Mouse (Mus musculus): ENCODE results near the gene Fgb. TPM values are rescaled to one million over a fixed set of nuclear protein-coding genes. Genes with fewer than 3 reads are reported as not detected.

The Fgb gene
- polyA plus RNA-seq, 1 experiment, result not detected

DNA sequence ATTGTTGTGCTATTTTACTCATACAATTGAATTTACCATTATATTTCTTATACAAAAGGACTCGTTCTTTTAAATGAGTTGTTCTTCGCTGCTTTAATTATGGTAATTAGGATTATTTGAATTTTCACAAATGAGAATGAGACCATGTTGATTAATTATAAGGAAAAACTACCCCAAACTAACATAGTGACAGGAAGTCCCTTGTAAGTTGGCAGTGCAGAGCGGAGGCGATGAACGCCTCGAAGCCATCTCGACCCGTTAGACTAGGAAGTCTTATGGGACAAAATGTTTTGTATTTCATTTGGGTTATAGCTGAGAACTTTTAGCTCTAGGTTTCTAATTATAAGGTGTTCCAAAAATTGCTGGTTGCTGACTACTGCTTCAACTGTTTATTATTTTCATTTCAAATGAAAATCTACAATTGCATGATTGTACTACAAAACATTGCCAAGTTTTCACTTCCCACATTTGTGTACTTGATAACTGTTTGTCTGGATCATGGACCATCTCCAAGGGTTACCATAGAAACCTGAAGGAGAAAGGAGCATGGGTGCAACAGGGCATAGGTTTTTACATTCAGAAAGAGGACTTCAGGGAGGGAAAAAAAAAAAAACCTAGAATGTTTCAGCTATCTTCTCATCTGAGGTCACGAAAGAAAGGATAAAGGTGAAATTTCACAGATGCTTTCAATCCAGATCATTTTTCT, 22.0 kb downstream of the Fgb start:
- H3K36me3 ChIP-seq (ENCODE audit: control insufficient read depth, insufficient read depth), result no peaks in the 10 kb centered on the region
- no peaks in the 10 kb centered on the region for H3K79me2 ChIP-seq (ENCODE audit: control insufficient read depth, insufficient read depth)
- no peak overlapping the region for H3K4me3 ChIP-seq (ENCODE audit: insufficient read depth, poor library complexity, severe bottlenecking)
- H3ac ChIP-seq (ENCODE audit: control insufficient read depth, insufficient read length, low read depth), result no peak overlapping the region
- H3K79me3 ChIP-seq (ENCODE audit: low read depth), result no peaks in the 10 kb centered on the region
- no peak for TF ChIP-seq CEBPB (IDR thresholded peaks at IDR 0.05; ENCODE audit: low read depth)
- peaks cover 3% of the 10 kb centered on the region for H3K27me3 ChIP-seq (ENCODE audit: control insufficient read depth, insufficient read depth, insufficient read length)

DNA sequence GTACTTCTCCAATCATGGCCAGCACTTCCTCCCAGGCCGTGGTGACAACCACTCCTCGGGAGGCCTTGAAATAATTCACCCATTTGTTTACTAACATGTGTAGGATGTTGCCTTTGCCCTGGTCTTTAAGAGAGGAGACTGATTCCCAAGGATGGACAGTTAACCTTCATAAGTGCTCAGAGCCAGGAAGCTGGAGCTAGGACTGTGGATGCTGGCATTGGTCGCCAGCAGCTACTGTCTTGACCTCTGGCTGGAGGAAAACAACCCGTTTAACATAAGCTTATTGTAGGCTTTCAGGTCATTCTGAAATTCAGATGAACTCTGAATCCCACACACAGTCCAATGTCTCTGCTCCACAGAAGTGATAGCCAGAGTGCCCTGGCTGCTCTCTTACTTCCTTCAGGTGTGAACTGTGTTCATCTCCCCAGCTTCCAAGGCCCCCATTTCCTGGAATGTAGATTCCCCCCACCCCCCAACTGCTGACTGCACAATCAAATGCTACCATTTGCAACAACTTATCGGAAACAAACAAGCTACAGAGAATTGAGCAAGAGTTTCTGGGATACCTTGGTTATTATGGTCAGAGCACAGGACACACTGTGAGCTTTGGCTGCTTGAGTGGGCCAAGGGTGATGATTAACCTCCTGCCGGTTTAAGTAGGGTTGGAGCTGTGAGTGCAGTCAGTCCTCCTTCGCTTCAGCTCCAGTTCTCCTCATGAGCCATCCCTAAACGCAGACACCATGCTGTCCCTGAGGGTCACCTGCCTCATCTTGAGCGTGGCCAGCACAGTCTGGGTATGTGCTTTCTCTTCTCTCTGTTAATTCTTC, 24.0 kb downstream of the Fgb start, which contains the start of gene Fga:
TSS of gene Fga (plus strand) at position 602 of the 827 bp plus-strand sequence.
- TF ChIP-seq FOSL1 (IDR thresholded peaks at IDR 0.05; ENCODE audit: insufficient read depth, low read length, poor library complexity, severe bottlenecking) (no peak), USF1 (IDR thresholded peaks at IDR 0.05; ENCODE audit: low read depth) (no peak), CTCF (IDR thresholded peaks at IDR 0.05; ENCODE audit: control insufficient read depth, insufficient read depth, insufficient read length) (no peak), MYOG (IDR thresholded peaks at IDR 0.05; ENCODE audit: control insufficient read depth, extremely low read depth, insufficient read length) (no peak), MAX (IDR thresholded peaks at IDR 0.05) (no peak), CEBPB (IDR thresholded peaks at IDR 0.05; ENCODE audit: low read depth) (no peak), MYOD1 (IDR thresholded peaks at IDR 0.05; ENCODE audit: control insufficient read depth, insufficient read length, low read depth) (no peak)
- H3K36me3 ChIP-seq (ENCODE audit: control insufficient read depth, insufficient read depth), result no peaks in the 10 kb centered on the region
- no peaks in the 10 kb centered on the region for H3K27me3 ChIP-seq (ENCODE audit: control insufficient read depth, insufficient read depth, insufficient read length)
- H3ac ChIP-seq (ENCODE audit: control insufficient read depth, insufficient read length, low read depth), result no peak within 1 kb of the TSS
- no peak within 1 kb of the TSS for H3K4me3 ChIP-seq (ENCODE audit: insufficient read depth, poor library complexity, severe bottlenecking)
- no peaks in the 10 kb centered on the region for H3K79me2 ChIP-seq (ENCODE audit: control insufficient read depth, insufficient read depth)
- no peaks in the 10 kb centered on the region for H3K79me3 ChIP-seq (ENCODE audit: low read depth)

DNA sequence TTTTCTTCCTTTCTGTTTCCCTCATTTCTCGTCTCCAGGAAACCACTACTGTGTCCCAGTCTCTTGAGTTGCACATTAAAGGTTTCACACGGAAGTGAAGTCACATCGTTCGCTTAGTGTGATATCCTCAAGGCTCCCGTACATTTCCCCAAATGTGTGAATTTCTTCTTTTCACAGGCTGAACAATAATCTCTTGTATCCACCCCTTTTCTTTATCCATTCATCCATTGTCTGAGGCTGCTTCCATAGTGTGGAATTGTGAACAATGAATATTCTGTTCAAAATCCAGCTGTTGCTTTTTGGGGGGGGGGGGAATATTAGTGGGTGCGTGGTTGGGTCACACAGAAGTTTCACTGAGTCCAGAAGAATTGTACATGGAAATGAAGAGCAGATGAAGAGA, 24.6 kb downstream of the Fgb start:
- Histone ChIP-seq H3K36me3 (ENCODE audit: control insufficient read depth, insufficient read depth) (no peaks in the 10 kb centered on the region), H3K4me3 (ENCODE audit: insufficient read depth, poor library complexity, severe bottlenecking) (no peak overlapping the region), H3K79me3 (ENCODE audit: low read depth) (no peaks in the 10 kb centered on the region), H3K27me3 (ENCODE audit: control insufficient read depth, insufficient read depth, insufficient read length) (no peaks in the 10 kb centered on the region), H3ac (ENCODE audit: control insufficient read depth, insufficient read length, low read depth) (no peak overlapping the region), H3K79me2 (ENCODE audit: control insufficient read depth, insufficient read depth) (no peaks in the 10 kb centered on the region)
- no peak for TF ChIP-seq MYOD1 (IDR thresholded peaks at IDR 0.05; ENCODE audit: control insufficient read depth, insufficient read length, low read depth)
- no peak for TF ChIP-seq MAX (IDR thresholded peaks at IDR 0.05)
- TF ChIP-seq CTCF (IDR thresholded peaks at IDR 0.05; ENCODE audit: control insufficient read depth, insufficient read depth, insufficient read length), result no peak
- TF ChIP-seq FOSL1 (IDR thresholded peaks at IDR 0.05; ENCODE audit: insufficient read depth, low read length, poor library complexity, severe bottlenecking), result no peak
- TF ChIP-seq USF1 (IDR thresholded peaks at IDR 0.05; ENCODE audit: low read depth), result no peak
- no peak for TF ChIP-seq MYOG (IDR thresholded peaks at IDR 0.05; ENCODE audit: control insufficient read depth, extremely low read depth, insufficient read length)
- TF ChIP-seq CEBPB (IDR thresholded peaks at IDR 0.05; ENCODE audit: low read depth), result no peak

DNA sequence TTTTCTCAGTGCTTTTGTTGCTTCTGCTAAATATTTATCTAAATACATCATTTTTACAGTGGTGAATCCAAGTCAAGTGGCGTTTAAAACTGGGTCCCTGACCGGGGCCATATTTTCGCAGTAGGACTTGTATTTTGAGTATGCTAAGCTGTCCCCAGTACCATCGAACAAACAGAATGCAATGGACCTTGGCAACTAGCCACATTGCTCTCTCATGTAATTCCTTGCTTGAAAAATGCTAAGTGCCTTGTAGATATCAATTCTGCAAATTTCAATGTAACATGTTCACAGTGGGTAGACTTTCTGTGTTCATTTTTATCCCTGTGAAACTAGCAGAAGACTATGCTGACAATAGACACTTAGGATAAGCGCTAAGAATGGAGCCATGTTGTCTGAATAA, 28.5 kb downstream of the Fgb start:
- H3K36me3 ChIP-seq (ENCODE audit: control insufficient read depth, insufficient read depth), result no peaks in the 10 kb centered on the region
- H3K79me2 ChIP-seq (ENCODE audit: control insufficient read depth, insufficient read depth), result no peaks in the 10 kb centered on the region
- H3K79me3 ChIP-seq (ENCODE audit: low read depth), result no peaks in the 10 kb centered on the region
- TF ChIP-seq MYOG (IDR thresholded peaks at IDR 0.05; ENCODE audit: control insufficient read depth, extremely low read depth, insufficient read length) (no peak), MYOD1 (IDR thresholded peaks at IDR 0.05; ENCODE audit: control insufficient read depth, insufficient read length, low read depth) (no peak), MAX (IDR thresholded peaks at IDR 0.05) (no peak), CTCF (IDR thresholded peaks at IDR 0.05; ENCODE audit: control insufficient read depth, insufficient read depth, insufficient read length) (no peak), CEBPB (IDR thresholded peaks at IDR 0.05; ENCODE audit: low read depth) (no peak), USF1 (IDR thresholded peaks at IDR 0.05; ENCODE audit: low read depth) (no peak), FOSL1 (IDR thresholded peaks at IDR 0.05; ENCODE audit: insufficient read depth, low read length, poor library complexity, severe bottlenecking) (no peak)
- no peaks in the 10 kb centered on the region for H3K27me3 ChIP-seq (ENCODE audit: control insufficient read depth, insufficient read depth, insufficient read length)
- no peak overlapping the region for H3K4me3 ChIP-seq (ENCODE audit: insufficient read depth, poor library complexity, severe bottlenecking)
- no peak overlapping the region for H3ac ChIP-seq (ENCODE audit: control insufficient read depth, insufficient read length, low read depth)

DNA sequence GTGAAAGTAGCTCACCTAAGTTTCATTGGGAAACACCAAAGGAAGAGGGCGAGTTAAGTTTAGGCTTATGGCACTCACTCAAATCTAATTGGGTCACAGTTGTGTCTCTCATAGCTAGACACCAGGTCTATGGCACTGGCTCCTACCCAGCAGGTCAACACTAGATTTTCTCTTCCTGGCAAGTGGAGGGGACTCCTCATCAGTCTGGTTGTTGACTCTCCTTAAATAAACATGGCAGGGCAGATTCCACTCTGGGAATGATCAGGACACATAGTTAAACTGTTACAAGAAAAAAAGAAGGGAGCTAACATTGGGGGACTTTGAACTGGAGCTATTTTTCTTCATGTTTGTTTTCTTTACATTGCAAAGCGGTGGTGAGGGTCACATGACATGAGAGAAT, 29.3 kb downstream of the Fgb start:
- H3K79me3 ChIP-seq (ENCODE audit: low read depth), result no peaks in the 10 kb centered on the region
- no peaks in the 10 kb centered on the region for H3K36me3 ChIP-seq (ENCODE audit: control insufficient read depth, insufficient read depth)
- no peaks in the 10 kb centered on the region for H3K27me3 ChIP-seq (ENCODE audit: control insufficient read depth, insufficient read depth, insufficient read length)
- no peaks in the 10 kb centered on the region for H3K79me2 ChIP-seq (ENCODE audit: control insufficient read depth, insufficient read depth)
- no peak overlapping the region for H3K4me3 ChIP-seq (ENCODE audit: insufficient read depth, poor library complexity, severe bottlenecking)
- TF ChIP-seq MAX (IDR thresholded peaks at IDR 0.05), result no peak
- no peak overlapping the region for H3ac ChIP-seq (ENCODE audit: control insufficient read depth, insufficient read length, low read depth)

DNA sequence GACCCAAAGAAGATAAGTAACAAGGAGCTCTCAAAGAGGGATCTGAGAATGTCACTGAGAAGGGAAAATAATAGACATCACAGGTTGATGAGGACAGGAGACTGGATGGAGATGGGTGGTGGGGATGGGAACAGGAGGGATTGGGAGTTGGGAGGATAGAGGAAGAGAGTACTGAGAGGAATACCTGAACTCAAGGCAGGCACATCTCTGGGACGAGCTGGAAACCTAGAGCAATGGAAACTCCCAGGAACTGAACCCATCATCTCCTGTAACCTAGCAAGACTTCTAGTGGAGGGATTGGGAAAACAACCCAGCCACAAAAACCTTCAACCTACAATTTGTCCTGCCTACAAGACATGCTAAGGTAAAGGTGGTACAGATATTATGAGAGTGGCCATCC, 33.4 kb downstream of the Fgb start:
- H3K79me3 ChIP-seq (ENCODE audit: low read depth), result no peaks in the 10 kb centered on the region
- TF ChIP-seq MAX (IDR thresholded peaks at IDR 0.05) (no peak), FOSL1 (IDR thresholded peaks at IDR 0.05; ENCODE audit: insufficient read depth, low read length, poor library complexity, severe bottlenecking) (no peak), MYOD1 (IDR thresholded peaks at IDR 0.05; ENCODE audit: control insufficient read depth, insufficient read length, low read depth) (no peak), CTCF (IDR thresholded peaks at IDR 0.05; ENCODE audit: control insufficient read depth, insufficient read depth, insufficient read length) (no peak), CEBPB (IDR thresholded peaks at IDR 0.05; ENCODE audit: low read depth) (no peak)

More for the DNA sequence above, 33.4 kb downstream of the Fgb start:
- no peak overlapping the region for H3K4me3 ChIP-seq (ENCODE audit: insufficient read depth, poor library complexity, severe bottlenecking)
- peaks cover 7% of the 10 kb centered on the region for H3K27me3 ChIP-seq (ENCODE audit: control insufficient read depth, insufficient read depth, insufficient read length)
- H3K79me2 ChIP-seq (ENCODE audit: control insufficient read depth, insufficient read depth), result no peaks in the 10 kb centered on the region
- no peak overlapping the region for H3ac ChIP-seq (ENCODE audit: control insufficient read depth, insufficient read length, low read depth)
- H3K36me3 ChIP-seq (ENCODE audit: control insufficient read depth, insufficient read depth), result no peaks in the 10 kb centered on the region
